7 mouse cellular contexts compared by ENCODE assay signal in genomic region chr16:31428335-31428674, GRCm38 (mm10). TPM values are rescaled to one million over a fixed set of nuclear protein-coding genes. Genes with fewer than 3 reads are reported as not detected.
DNase-seq lines count a peak whose midpoint lies in the region; ATAC-seq and TF ChIP-seq lines count a peak whose summit lies in the region.

No protein-coding gene starts in this region.

- no peak for TF ChIP-seq CTCF in lung, postnatal 0 days (IDR thresholded peaks at IDR 0.05)
- TF ChIP-seq CTCF in small intestine, adult 2 months (IDR thresholded peaks at IDR 0.05; ENCODE audit: extremely low read depth, insufficient read length, insufficient replicate concordance, low read depth, low read length) = no peak

- peaks cover 10% of the 10 kb centered on the region; the same call in 1 of the 2 replicates for H3K4me1 ChIP-seq in lung, postnatal 0 days (ENCODE audit: insufficient read depth, low read depth, low read length)
- H3K4me1 ChIP-seq in forebrain, embryonic 11.5 days (replicated peaks; ENCODE audit: control insufficient read depth, insufficient read depth, low read length) = peaks cover 5% of the 10 kb centered on the region; the same call in 1 of the 2 replicates
- no peaks in the 10 kb centered on the region for H3K4me1 ChIP-seq in limb, embryonic 11.5 days (ENCODE audit: control insufficient read depth, insufficient read depth, low read length)
- peaks cover 3% of the 10 kb centered on the region for H3K4me1 ChIP-seq in small intestine, adult 2 months (ENCODE audit: control insufficient read depth, insufficient read depth, insufficient read length, low read length)

- no peak overlapping the region for H3K9ac ChIP-seq in lung, postnatal 0 days (replicated peaks; ENCODE audit: low read depth)
- peak overlapping the region; percentile 77 for H3K9ac ChIP-seq in forebrain, embryonic 11.5 days (ENCODE audit: low read length)
- peak overlapping the region; percentile 44 for H3K9ac ChIP-seq in limb, embryonic 11.5 days (ENCODE audit: low read length)

- peak; percentile 58 for TF ChIP-seq POLR2A in small intestine, adult 2 months (IDR thresholded peaks at IDR 0.05; ENCODE audit: low read depth, low read length)

- H3K27ac ChIP-seq in lung, postnatal 0 days (ENCODE audit: low read length) = no peak overlapping the region
- no peak overlapping the region for H3K27ac ChIP-seq in forebrain, embryonic 11.5 days (ENCODE audit: low read depth, low read length)
- no peak overlapping the region for H3K27ac ChIP-seq in limb, embryonic 11.5 days (replicated peaks; ENCODE audit: low read depth, low read length)
- H3K27ac ChIP-seq in small intestine, adult 2 months (ENCODE audit: insufficient read depth, low read depth, low read length) = peak overlapping the region; percentile 70

- no peaks in the 10 kb centered on the region for H3K9me3 ChIP-seq in lung, postnatal 0 days (ENCODE audit: low read length)
- no peaks in the 10 kb centered on the region for H3K9me3 ChIP-seq in forebrain, embryonic 11.5 days (ENCODE audit: control insufficient read depth, low read length)
- no peaks in the 10 kb centered on the region for H3K9me3 ChIP-seq in limb, embryonic 11.5 days (ENCODE audit: control insufficient read depth, low read length)

- H3K27me3 ChIP-seq in lung, postnatal 0 days (replicated peaks; ENCODE audit: insufficient read depth, low read length) = peaks cover 12% of the 10 kb centered on the region; the same call in 1 of the 2 replicates
- H3K27me3 ChIP-seq in forebrain, embryonic 11.5 days (ENCODE audit: control insufficient read depth, insufficient read depth, low read length) = peaks cover 18% of the 10 kb centered on the region
- H3K27me3 ChIP-seq in limb, embryonic 11.5 days (ENCODE audit: control insufficient read depth, insufficient read depth, low read length) = peaks cover 15% of the 10 kb centered on the region
- no peaks in the 10 kb centered on the region for H3K27me3 ChIP-seq in small intestine, adult 2 months (ENCODE audit: control insufficient read depth, insufficient read depth, low read length)

- DNase-seq in lung, postnatal 0 days (ENCODE audit: low spot score) = no peak
- no peak for DNase-seq in lung, postnatal 4 days
- DNase-seq in forebrain, embryonic 11.5 days (ENCODE audit: low spot score) = no peak
- DNase-seq in limb, embryonic 11.5 days (ENCODE audit: low spot score) = no peak
- no peak for DNase-seq in ovary, postnatal 14 days (ENCODE audit: low spot score)
- DNase-seq in cerebellum, adult 11-12 months = no peak

- peak overlapping the region; percentile 84 for H3K4me2 ChIP-seq in lung, postnatal 0 days (replicated peaks; ENCODE audit: low read depth, low read length)
- peak overlapping the region; percentile 91 for H3K4me2 ChIP-seq in forebrain, embryonic 11.5 days (ENCODE audit: low read depth, low read length, severe bottlenecking)
- H3K4me2 ChIP-seq in limb, embryonic 11.5 days (ENCODE audit: low read depth, severe bottlenecking) = peak overlapping the region; percentile 85

- H3K4me3 ChIP-seq in lung, postnatal 0 days (ENCODE audit: low read depth, low read length) = peak overlapping the region; percentile 41
- peak overlapping the region; percentile 52 for H3K4me3 ChIP-seq in forebrain, embryonic 11.5 days (ENCODE audit: low read depth, low read length)
- H3K4me3 ChIP-seq in limb, embryonic 11.5 days (ENCODE audit: low read depth, low read length) = peak overlapping the region; percentile 60
- H3K4me3 ChIP-seq in small intestine, adult 2 months (ENCODE audit: low read depth, low read length) = peak overlapping the region; percentile 95

- 4% methylated on average over 11 of the region's 11 CpGs for WGBS in lung, postnatal 0 days
- WGBS in forebrain, embryonic 11.5 days = 4% methylated on average over 11 of the region's 11 CpGs
- 7% methylated on average over 11 of the region's 11 CpGs for WGBS in limb, embryonic 11.5 days
- WGBS in small intestine, adult 2 months = 2% methylated on average over 11 of the region's 11 CpGs

- H3K36me3 ChIP-seq in lung, postnatal 0 days (ENCODE audit: insufficient read depth, low read length) = no peaks in the 10 kb centered on the region
- no peaks in the 10 kb centered on the region for H3K36me3 ChIP-seq in forebrain, embryonic 11.5 days (ENCODE audit: control insufficient read depth, insufficient read depth, low read length)
- H3K36me3 ChIP-seq in limb, embryonic 11.5 days (ENCODE audit: control insufficient read depth, insufficient read depth, low read length) = no peaks in the 10 kb centered on the region
- H3K36me3 ChIP-seq in small intestine, adult 2 months (ENCODE audit: control insufficient read depth, insufficient read depth, low read length) = no peaks in the 10 kb centered on the region

- no peak for ATAC-seq in lung, postnatal 0 days
- no peak for ATAC-seq in forebrain, embryonic 11.5 days (replicated peaks; ENCODE audit: low FRiP score)
- no peak for ATAC-seq in limb, embryonic 11.5 days (ENCODE audit: insufficient number of reproducible peaks, low FRiP score, low TSS enrichment, low read depth)

- no peak for TF ChIP-seq EP300 in lung, postnatal 0 days (IDR thresholded peaks at IDR 0.05)

RNA-seq across cellular contexts. Expression of gene Bdh1, which starts 6.2 kb away (rescaled TPM):
- polyA plus RNA-seq in lung, postnatal 0 days (2015; fragmentation: Nextera tagmentation; extraction: Ambion mirVana) = 1.9 and 2.0 TPM in 2 replicates
- polyA plus RNA-seq in forebrain, embryonic 11.5 days (2014; fragmentation: Nextera tagmentation; extraction: Ambion mirVana) = 30.0 and 35.9 TPM in 2 replicates
- polyA plus RNA-seq in limb, embryonic 11.5 days (2014; fragmentation: Nextera tagmentation; extraction: Ambion mirVana) = 12.3 and 14.9 TPM in 2 replicates
- polyA plus RNA-seq in small intestine, adult 2 months (2012; rRNA removed) = 51.0 and 83.3 TPM in 2 replicates

Comparison
In these comparisons a context has a peak if more than half of its experiments do, and no peak if none do; other contexts are left out.
1. H3K4me3 ChIP-seq: peak in every context shown above with its lines; median percentile 95 in small intestine, adult 2 months; 60 in limb, embryonic 11.5 days; 52 in forebrain, embryonic 11.5 days; 41 in lung, postnatal 0 days.